Mouse (Mus musculus): Measurements from ENCODE around the gene Gpr143. TPM values are rescaled to one million over a fixed set of nuclear protein-coding genes. Genes with fewer than 3 reads are reported as not detected.

Gpr143 gene
- polyA plus RNA-seq, 1 experiment from 2014 or later, result not detected

Other genes starting within 250 kb of the Gpr143 start
- gene Cldn34a, start 218.6 kb upstream of the Gpr143 start, polyA plus RNA-seq (2016; fragmentation: Nextera tagmentation; extraction: Ambion mirVana), result not detected in 2 replicates
- gene Shroom2, start 12.5 kb upstream of the Gpr143 start, polyA plus RNA-seq (2016; fragmentation: Nextera tagmentation; extraction: Ambion mirVana), result 5.9 and 7.0 TPM in 2 replicates
- gene Usp51, start 224.5 kb downstream of the Gpr143 start, polyA plus RNA-seq (2016; fragmentation: Nextera tagmentation; extraction: Ambion mirVana), result 0.96 and 1.5 TPM in 2 replicates

All from heart, embryonic 12.5 days (tissue).